Comparison of ENCODE assay signal across 7 mouse cellular contexts in the genomic region with DNA sequence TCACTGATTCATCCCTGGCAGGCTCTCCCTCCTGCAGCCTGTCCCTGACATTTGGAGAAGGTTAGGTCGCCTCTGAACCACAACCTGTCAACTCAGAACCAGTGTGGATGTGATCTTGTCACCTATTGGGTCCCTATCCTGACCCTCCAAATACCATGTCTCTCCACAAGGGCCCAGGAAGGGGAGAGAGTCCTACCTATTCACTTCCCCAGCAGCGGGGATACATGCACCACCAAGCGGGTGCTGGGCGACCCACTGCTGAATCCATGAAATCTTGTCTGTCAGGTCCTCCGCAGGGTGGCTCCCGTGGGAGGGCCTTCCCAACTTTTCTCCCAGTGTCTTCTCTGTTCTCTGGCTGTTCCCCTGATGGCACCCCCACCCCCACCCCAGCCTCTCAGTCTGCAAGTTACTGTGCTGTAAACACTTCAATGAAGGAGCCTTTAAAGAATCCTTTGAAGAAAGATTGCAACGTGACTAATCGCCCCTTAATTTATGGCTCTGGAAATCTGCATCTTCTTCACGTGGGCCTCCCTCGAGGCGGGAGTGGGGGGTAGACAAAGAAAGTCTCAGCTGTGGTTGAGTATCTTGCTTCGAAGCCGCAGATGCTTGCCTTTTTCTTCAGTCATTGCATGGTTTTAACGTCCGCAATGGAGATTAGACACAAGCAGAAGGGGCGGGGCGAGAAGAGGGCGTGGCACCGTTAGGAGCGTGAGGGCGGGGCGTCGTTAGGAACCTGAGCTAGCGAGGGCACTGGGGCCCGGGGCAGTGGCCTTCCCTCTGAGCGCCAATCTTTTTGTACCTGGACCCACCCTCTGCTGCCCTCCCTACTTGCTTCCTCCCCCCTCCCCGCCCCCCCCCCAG.
DNase-seq lines count a peak whose midpoint lies in the region; ATAC-seq and TF ChIP-seq lines count a peak whose summit lies in the region.

No protein-coding gene starts in this region.

- DNase-seq in ES-E14 (ENCODE audit: low read depth, low spot score): peak; percentile 48
- peak; percentile 64 to 74 for DNase-seq in adrenal gland, adult 18-20 months (ENCODE audit: low spot score in 2 of 2)
- peak; percentile 90 for DNase-seq in limb, embryonic 11.5 days (ENCODE audit: low spot score)
- peak; percentile 96 for DNase-seq in midbrain, embryonic 11.5 days (ENCODE audit: low spot score, missing footprints)

- ATAC-seq in embryonic facial prominence, embryonic 15.5 days (ENCODE audit: insufficient number of reproducible peaks, low FRiP score, low TSS enrichment, low read depth): peak; percentile 73
- peak; percentile 75; the same call in 1 of the 2 replicates for ATAC-seq in hindbrain, embryonic 13.5 days (ENCODE audit: low FRiP score)
- peak; percentile 76 for ATAC-seq in limb, embryonic 11.5 days (ENCODE audit: insufficient number of reproducible peaks, low FRiP score, low TSS enrichment, low read depth)
- ATAC-seq in midbrain, embryonic 11.5 days (ENCODE audit: low FRiP score): peak; percentile 69
- ATAC-seq in stomach, embryonic 14.5 days (ENCODE audit: insufficient number of reproducible peaks, insufficient read depth, low FRiP score, low read depth): peak; percentile 60

- in situ Hi-C loops in ES-E14 (cut with MboI; ENCODE audit: low sequenced_read_pairs in 2 of 2, unreplicated experiment in 2 of 2): no loop called here

- H3K36me3 ChIP-seq in ES-E14 (ENCODE audit: control insufficient read depth, insufficient read depth, low read length, poor library complexity, severe bottlenecking): no peaks in the 10 kb centered on the region
- no peaks in the 10 kb centered on the region for H3K36me3 ChIP-seq in embryonic facial prominence, embryonic 15.5 days
- no peaks in the 10 kb centered on the region for H3K36me3 ChIP-seq in hindbrain, embryonic 13.5 days
- no peaks in the 10 kb centered on the region for H3K36me3 ChIP-seq in limb, embryonic 11.5 days (ENCODE audit: control insufficient read depth, insufficient read depth, low read length)
- no peaks in the 10 kb centered on the region for H3K36me3 ChIP-seq in midbrain, embryonic 11.5 days (ENCODE audit: control insufficient read depth, insufficient read depth, low read length)
- H3K36me3 ChIP-seq in stomach, embryonic 14.5 days (ENCODE audit: control insufficient read depth, insufficient read depth, low read length): no peaks in the 10 kb centered on the region

- no peak overlapping the region for H3K27ac ChIP-seq in ES-E14 (ENCODE audit: insufficient read depth, low read depth, low read length, poor library complexity, severe bottlenecking)
- H3K27ac ChIP-seq in embryonic facial prominence, embryonic 15.5 days (replicated peaks): peak overlapping the region; percentile 76
- peak overlapping the region; percentile 14; the same call in 1 of the 2 replicates for H3K27ac ChIP-seq in hindbrain, embryonic 13.5 days
- H3K27ac ChIP-seq in limb, embryonic 11.5 days (replicated peaks; ENCODE audit: low read depth, low read length): no peak overlapping the region; the same call in 1 of the 2 replicates
- H3K27ac ChIP-seq in midbrain, embryonic 11.5 days (ENCODE audit: low read depth, low read length): no peak overlapping the region
- H3K27ac ChIP-seq in stomach, embryonic 14.5 days (ENCODE audit: low read length): no peak overlapping the region

- peaks cover 0 to 2% of the 10 kb centered on the region in 2 experiments; a peak in 2 of 4 replicates for H3K4me1 ChIP-seq in ES-E14 (ENCODE audit: control insufficient read depth in 2 of 2, insufficient read depth in 2 of 2, low read length in 2 of 2, poor library complexity in 1 of 2)
- H3K4me1 ChIP-seq in embryonic facial prominence, embryonic 15.5 days: peaks cover 44% of the 10 kb centered on the region
- peaks cover 14% of the 10 kb centered on the region for H3K4me1 ChIP-seq in hindbrain, embryonic 13.5 days (replicated peaks)
- 0 out of 2 replicates have a peak, but pooled peaks cover 4% of the 10 kb centered on the region for H3K4me1 ChIP-seq in limb, embryonic 11.5 days (ENCODE audit: control insufficient read depth, insufficient read depth, low read length)
- peaks cover 5% of the 10 kb centered on the region for H3K4me1 ChIP-seq in midbrain, embryonic 11.5 days (ENCODE audit: control insufficient read depth, insufficient read depth, low read length)
- H3K4me1 ChIP-seq in stomach, embryonic 14.5 days (ENCODE audit: control insufficient read depth, insufficient read depth, low read length): peaks cover 10% of the 10 kb centered on the region; the same call in 1 of the 2 replicates

- H3K9ac ChIP-seq in ES-E14 (ENCODE audit: insufficient read depth, low read depth, low read length, poor library complexity, severe bottlenecking): no peak overlapping the region
- no peak overlapping the region for H3K9ac ChIP-seq in embryonic facial prominence, embryonic 15.5 days
- H3K9ac ChIP-seq in hindbrain, embryonic 13.5 days: peak overlapping the region; percentile 65
- H3K9ac ChIP-seq in limb, embryonic 11.5 days (ENCODE audit: low read length): no peak overlapping the region
- H3K9ac ChIP-seq in midbrain, embryonic 11.5 days (ENCODE audit: low read length): peak overlapping the region; percentile 48
- H3K9ac ChIP-seq in stomach, embryonic 14.5 days (replicated peaks; ENCODE audit: low read depth, low read length): no peak overlapping the region

- no peaks in the 10 kb centered on the region for H3K27me3 ChIP-seq in embryonic facial prominence, embryonic 15.5 days
- no peaks in the 10 kb centered on the region for H3K27me3 ChIP-seq in hindbrain, embryonic 13.5 days
- H3K27me3 ChIP-seq in limb, embryonic 11.5 days (ENCODE audit: control insufficient read depth, insufficient read depth, low read length): no peaks in the 10 kb centered on the region
- no peaks in the 10 kb centered on the region; the same call in 1 of the 2 replicates for H3K27me3 ChIP-seq in midbrain, embryonic 11.5 days (ENCODE audit: control insufficient read depth, insufficient read depth, low read length)
- no peaks in the 10 kb centered on the region for H3K27me3 ChIP-seq in stomach, embryonic 14.5 days (ENCODE audit: control insufficient read depth, insufficient read depth, low read length)

- H3K4me2 ChIP-seq in embryonic facial prominence, embryonic 15.5 days (replicated peaks): peak overlapping the region; percentile 68
- peak overlapping the region; percentile 62 for H3K4me2 ChIP-seq in hindbrain, embryonic 13.5 days
- peak overlapping the region; percentile 58 for H3K4me2 ChIP-seq in limb, embryonic 11.5 days (ENCODE audit: low read depth, severe bottlenecking)
- peak overlapping the region; percentile 54 for H3K4me2 ChIP-seq in midbrain, embryonic 11.5 days
- peak overlapping the region; percentile 58 for H3K4me2 ChIP-seq in stomach, embryonic 14.5 days (replicated peaks; ENCODE audit: low read depth, low read length)

- 0 out of 4 replicates have a peak overlapping the region, but pooled peaks of 1 of the 2 experiments have one; percentile 6 for H3K4me3 ChIP-seq in ES-E14 (ENCODE audit: insufficient read depth in 1 of 2, low read depth in 1 of 2, low read length in 2 of 2, poor library complexity in 1 of 2, severe bottlenecking in 1 of 2)
- H3K4me3 ChIP-seq in embryonic facial prominence, embryonic 15.5 days (replicated peaks): peak overlapping the region; percentile 39
- peak overlapping the region; percentile 36 for H3K4me3 ChIP-seq in hindbrain, embryonic 13.5 days
- H3K4me3 ChIP-seq in limb, embryonic 11.5 days (ENCODE audit: low read depth, low read length): peak overlapping the region; percentile 22
- H3K4me3 ChIP-seq in midbrain, embryonic 11.5 days (ENCODE audit: low read depth, low read length): peak overlapping the region; percentile 26
- H3K4me3 ChIP-seq in stomach, embryonic 14.5 days (ENCODE audit: low read depth, low read length): peak overlapping the region; percentile 11

- H3K9me3 ChIP-seq in ES-E14 (ENCODE audit: control insufficient read depth, insufficient read depth, low read depth, low read length): no peaks in the 10 kb centered on the region
- no peaks in the 10 kb centered on the region for H3K9me3 ChIP-seq in embryonic facial prominence, embryonic 15.5 days (replicated peaks)
- H3K9me3 ChIP-seq in hindbrain, embryonic 13.5 days: no peaks in the 10 kb centered on the region
- H3K9me3 ChIP-seq in limb, embryonic 11.5 days (ENCODE audit: control insufficient read depth, low read length): no peaks in the 10 kb centered on the region
- H3K9me3 ChIP-seq in midbrain, embryonic 11.5 days (ENCODE audit: control insufficient read depth, low read length): no peaks in the 10 kb centered on the region
- H3K9me3 ChIP-seq in stomach, embryonic 14.5 days (ENCODE audit: control insufficient read depth, low read depth, low read length): no peaks in the 10 kb centered on the region

- 2% methylated on average over 26 of the region's 27 CpGs for WGBS in embryonic facial prominence, embryonic 15.5 days
- 2% methylated on average over 25 of the region's 27 CpGs for WGBS in hindbrain, embryonic 13.5 days
- WGBS in limb, embryonic 11.5 days: under 1% methylated on average over 27 of the region's 27 CpGs
- 2% methylated on average over 26 of the region's 27 CpGs for WGBS in midbrain, embryonic 11.5 days
- under 1% methylated on average over 27 of the region's 27 CpGs for WGBS in stomach, embryonic 14.5 days

TF ChIP-seq in ES-E14, 5 proteins besides CTCF, POLR2A, EP300 and RAD21:
- TF ChIP-seq MAFK (IDR thresholded peaks at IDR 0.05; ENCODE audit: insufficient read depth, low read depth, low read length) (no peak), ZNF384 (IDR thresholded peaks at IDR 0.05; ENCODE audit: low read depth, low read length) (no peak), CHD2 (IDR thresholded peaks at IDR 0.05; ENCODE audit: low read depth, low read length) (no peak)

Comparison
In these comparisons a context has a peak if more than half of its experiments do, and no peak if none do; other contexts are left out.
1. H3K27ac ChIP-seq: peak in embryonic facial prominence, embryonic 15.5 days (single experiment) and hindbrain, embryonic 13.5 days (single experiment); none in ES-E14 (single experiment), limb, embryonic 11.5 days (single experiment), midbrain, embryonic 11.5 days (single experiment) and stomach, embryonic 14.5 days (single experiment).
2. H3K9ac ChIP-seq: peak in hindbrain, embryonic 13.5 days (single experiment) and midbrain, embryonic 11.5 days (single experiment); none in ES-E14 (single experiment), embryonic facial prominence, embryonic 15.5 days (single experiment), limb, embryonic 11.5 days (single experiment) and stomach, embryonic 14.5 days (single experiment).
3. Peak in every context shown above with its lines, with median percentiles within 50 percentile points of each other: DNase-seq, ATAC-seq and H3K4me2 ChIP-seq.